Mouse (Mus musculus): ENCODE measurements around the gene Agtrap.

Agtrap gene

DNA sequence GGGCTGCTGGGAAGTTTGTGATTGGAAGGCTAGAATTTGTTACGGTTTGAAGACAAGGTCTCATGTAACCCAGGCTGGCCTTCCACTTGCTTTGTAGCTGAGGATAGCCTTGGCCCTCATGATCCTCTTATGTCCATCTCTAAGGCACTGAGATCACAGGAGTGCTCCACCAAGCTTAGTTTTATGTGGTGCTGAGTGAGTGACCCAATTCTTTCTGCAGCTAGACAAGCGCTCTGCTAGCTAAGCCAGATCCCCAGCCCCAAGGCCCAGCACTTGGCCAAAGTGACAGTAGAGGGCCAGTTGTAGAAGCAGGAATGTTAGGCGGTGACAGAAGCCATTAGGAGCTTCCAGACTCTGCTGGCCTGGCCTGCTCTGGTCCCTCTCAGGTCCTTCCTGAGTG, 16.3 kb upstream of the Agtrap start:
- no peak for DNase-seq (ENCODE audit: low read depth, low spot score)

DNA sequence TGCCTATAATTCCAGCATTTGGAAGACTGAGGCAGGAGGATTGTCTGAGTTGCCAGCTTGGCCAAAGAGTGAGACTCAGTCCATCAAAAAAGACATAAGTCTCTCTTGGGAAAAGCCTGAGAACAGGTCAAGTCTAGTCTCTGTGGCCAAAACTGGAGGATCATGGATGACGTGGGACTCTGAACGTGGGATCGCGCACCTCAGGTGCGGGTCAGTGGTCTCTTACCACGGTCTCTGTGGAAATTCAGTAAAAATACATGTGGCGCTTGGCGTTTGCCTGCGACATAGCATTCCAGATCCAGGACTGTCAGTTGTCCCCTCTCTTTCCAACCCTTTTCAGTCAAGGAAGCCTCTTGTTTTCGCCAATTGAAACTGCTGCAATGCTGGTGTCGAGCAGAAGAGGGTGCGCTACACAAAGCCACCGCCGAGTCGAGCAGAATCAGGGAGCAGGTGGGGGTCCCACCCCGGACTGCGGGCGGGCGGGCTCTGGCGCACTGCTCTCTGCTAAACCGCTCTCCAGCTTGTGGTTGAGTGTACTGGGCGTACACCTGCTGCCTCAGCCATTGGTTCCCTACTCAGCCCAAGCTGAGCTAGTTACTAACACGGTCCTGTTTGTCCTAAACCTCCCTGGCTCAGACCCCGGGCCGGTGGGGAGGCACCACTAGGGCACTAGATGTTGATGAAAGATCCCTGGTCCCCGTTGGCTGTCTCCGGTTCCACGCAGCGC, 14.1 kb upstream of the Agtrap start:
- DNase-seq (ENCODE audit: low read depth, low spot score), result peak; percentile 87

DNA sequence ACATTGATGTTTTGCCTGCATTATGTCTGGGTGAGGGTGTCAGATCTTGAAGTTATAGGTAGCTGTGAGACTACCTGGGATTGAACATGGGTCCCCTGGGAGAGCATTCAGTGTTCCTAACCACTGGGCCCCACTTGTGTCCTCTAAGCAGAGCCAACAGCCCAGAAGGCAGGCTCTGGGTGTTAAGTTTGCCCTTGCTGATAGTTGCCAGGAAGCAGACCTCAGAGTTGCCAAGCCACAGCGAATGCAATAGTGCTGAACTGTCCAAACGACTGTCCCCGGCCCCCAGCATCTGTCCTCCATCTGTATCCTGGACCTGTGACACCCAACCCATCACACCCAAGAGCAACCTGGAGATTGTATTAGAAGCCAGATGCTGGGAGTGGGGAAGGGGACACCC, 10.8 kb upstream of the Agtrap start:
- DNase-seq (ENCODE audit: low read depth, low spot score), result no peak

DNA sequence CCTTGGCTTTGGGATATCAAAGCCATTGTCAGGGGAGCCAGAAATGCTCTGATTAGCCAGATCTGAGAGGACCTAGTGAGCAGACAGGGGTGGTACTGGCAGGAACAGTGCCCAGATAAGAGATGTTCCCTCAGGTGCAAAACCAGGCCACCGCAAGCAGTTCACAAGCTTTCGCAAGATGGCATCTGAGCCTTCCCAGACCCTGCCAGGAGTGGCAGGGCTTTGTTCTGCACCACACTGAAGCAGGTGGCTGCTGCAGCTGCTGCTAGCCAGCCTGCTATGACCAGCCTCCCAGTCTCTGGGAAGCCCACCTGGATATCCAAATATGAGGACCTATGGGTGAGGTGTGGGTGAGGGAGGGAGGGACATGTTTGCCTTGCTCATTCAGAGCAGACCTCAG, 10.1 kb upstream of the Agtrap start:
- no peak for DNase-seq (ENCODE audit: low read depth, low spot score)

DNA sequence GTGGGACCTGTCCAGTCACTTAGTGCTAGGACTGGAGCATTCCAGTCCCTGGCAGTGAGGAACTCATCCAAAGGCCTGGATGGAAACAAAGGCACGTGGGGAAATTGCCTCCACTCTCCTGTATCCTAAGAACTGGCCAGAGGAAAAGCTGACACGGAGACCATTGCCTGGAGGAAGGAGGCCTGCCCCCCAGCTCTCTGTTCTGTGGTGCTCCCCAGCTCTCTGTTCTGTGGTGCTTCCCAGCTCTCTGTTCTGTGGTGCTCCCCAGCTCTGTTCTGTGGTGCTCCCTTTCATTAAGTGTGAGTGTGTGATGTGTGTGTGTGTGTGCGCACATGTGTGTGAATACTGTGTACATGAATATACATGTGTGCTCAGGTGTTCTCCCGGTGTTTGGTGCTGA, 7.2 kb upstream of the Agtrap start:
- peak; percentile 52 for DNase-seq (ENCODE audit: low read depth, low spot score)

DNA sequence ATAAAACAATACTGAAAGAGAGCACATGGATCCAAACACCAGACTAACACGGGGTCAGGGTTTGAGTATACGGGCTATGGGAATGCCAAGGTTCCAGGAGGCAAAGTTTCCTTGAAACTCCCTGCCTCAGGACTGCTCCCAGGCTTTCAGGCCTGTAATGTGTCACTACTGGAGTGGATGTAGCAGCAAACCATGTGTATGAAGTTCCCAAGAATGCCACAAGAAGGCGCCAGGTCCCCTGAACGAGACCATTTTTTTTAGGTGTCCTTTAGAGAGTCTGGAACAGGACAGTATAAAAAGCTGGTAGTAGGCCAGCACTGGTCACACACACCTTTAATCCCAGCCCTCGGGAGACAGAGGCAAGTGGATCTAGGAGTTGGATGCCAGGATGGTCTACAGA, 6.3 kb upstream of the Agtrap start:
- peak; percentile 82 for DNase-seq (ENCODE audit: low read depth, low spot score)

DNA sequence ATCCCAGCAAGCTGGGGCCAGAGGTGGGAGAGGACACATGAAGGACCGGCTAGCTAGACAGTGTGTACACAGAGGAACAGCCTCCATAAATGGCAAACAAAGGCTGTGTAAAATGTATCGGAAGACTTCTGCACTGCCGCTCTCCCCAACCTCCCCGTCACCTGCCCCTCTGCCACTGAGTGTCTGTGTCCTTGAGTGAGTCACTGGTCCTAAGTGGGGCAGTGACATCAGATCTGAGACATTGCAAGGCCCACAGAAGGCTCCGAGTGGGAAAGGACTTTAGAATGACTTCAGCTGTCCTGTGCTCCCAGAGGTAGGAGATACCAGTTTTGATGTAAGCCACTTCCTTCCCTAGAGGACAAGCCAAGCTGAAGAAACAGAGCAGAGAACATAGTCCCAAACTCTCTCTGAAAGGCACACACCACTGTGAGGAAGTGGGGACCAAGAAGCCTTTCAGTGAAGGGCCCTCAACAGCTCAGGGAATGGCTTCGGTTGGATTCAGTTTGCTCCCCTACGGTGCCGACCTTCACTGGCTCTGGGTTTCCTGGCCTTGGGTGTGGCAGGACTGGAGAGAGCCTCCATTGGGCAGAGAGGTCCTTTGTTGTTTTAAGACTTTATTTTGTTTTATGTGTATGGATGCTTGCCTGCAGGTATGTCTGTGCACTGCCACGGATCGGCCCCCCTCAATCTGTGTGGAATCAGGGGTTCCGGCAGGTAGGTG, 4.9 kb upstream of the Agtrap start:
- DNase-seq (ENCODE audit: low read depth, low spot score), result peak; percentile 59

DNA sequence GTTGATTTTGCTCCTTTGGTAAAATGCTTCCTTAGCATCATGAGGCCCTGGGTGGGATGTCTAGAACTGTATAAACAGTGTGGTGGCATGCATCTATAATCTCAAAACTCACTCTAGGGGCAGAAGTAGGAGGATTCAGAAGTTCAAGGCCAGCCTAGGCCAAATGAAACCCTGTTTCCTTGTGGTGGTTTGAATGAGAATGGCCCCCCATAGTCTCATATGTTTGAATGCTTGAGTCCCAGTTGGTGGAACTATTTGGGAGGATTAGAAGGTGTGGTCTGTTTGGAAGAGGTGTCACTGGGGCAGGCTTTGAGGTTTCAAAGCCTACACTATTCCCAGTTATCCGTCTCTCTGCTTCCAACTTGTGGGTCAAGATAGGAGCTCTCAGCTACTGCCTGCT, 3.4 kb upstream of the Agtrap start:
- peak; percentile 72 for DNase-seq (ENCODE audit: low read depth, low spot score)

DNA sequence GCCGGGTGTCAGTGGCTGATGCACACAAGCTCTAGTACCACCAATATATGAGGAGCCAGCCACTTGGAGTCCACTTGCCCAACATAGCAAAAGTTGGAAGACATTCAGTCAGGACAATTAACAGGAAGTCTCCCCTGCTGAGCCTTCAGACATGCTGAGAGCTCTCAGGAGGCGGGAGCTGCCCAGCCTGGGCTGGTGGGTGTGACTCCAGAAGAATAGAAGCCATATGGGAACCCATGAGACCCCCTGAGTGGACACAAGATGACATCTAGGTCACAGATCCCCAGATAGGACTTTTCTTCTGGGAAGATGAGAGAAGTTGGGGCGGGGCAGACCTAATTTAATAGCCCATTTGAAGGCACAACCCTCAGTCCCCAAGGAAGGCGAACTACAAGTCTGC, 1.3 kb upstream of the Agtrap start:
- DNase-seq (ENCODE audit: low read depth, low spot score), result peak; percentile 86

DNA sequence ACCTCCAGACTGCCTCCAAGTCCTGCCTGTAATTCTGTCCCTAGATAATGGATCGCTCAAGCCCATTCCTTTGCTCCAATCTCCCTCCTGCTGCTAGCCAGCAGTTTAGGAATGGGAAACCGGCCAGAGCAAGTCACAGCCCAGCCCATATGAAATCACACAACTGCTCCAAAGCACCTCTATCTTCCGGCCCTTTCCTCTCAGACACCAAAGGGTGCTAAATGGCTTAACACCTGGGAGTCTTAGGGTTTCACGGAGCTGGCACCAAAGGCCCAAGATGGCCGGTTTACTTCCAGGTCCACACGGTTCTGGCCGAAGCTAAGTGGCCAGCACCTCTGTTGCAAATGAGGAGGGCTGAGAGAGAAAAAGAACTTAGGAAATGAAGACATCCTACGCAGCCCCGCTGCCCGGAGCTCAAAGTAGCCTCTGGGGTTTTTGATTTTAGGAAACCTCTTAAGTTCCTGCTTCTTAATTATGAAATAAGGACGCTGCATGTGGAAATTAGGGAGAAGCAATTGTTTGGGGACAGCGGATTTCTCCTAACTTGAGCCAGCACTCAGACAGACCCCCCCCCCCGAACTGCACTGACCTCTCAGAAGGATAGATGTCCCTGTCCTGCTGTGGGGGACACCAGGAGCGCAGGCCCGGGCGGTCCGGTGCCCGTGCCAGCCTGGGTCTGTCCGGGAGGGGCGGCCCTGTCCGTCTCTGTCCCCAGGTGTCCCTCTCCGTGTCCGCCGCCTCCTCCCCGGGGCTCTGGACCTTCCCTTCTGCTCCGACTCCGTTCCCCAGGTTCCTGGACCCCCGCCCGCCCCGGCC, 532 bp downstream of the Agtrap start:
- DNase-seq (ENCODE audit: low read depth, low spot score), result peak; percentile 93

DNA sequence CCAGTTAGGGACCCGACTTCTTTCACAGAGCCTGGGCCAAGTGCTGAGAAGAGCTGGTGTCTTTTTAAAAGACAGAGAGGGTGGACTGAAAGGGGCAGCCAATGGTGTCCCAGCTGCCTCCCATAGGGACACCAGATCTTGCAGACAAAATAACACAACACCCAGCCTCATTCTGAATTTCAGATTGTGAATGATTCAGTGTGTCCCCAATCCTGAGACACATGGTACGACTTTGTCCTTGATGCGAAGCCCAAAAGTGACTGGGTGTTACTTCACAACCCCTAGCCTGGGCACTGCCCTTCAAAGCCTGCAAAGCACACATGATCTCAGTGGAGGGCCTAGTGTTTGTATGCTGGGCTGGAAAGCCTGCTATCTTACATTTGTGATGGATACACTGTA, 1.9 kb downstream of the Agtrap start:
- no peak for DNase-seq (ENCODE audit: low read depth, low spot score)

DNA sequence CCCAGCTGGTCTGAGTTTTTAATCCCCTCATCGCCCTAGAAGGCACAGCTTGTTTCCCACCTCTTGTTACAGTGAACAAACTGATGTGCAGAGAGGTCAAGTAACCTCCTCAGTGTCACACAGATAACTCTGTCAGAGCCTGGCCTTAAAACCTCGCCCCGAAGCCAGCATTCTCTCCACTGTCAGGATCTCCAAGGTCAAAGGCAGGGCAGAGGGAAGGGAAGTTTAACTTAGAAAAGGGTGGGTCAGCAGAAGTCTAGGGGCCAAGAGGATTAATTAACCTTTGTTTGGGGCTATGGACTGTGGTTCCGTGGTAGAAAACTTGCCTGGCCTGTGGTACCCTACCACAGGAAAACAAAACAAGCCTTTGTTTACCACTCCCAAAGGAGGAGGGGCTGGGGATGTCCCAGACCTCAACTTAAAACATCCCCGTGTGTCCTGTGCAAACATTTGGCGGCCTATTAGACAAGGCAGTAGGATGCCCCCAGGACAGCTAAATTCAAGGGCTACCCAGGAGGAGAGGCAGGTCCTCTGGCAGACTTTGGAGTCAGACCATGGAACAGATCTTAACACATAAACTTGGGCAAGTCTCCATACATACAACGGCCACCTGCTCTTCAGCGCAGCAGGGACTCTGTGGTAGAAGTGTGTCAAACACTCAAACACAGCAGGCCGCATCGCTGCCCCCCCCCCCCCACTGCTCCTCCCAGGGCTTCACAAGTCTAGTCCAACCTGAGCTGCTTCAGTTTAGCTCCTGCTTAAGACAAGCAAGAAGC, 2.5 kb downstream of the Agtrap start:
- DNase-seq (ENCODE audit: low read depth, low spot score), result peak; percentile 91

DNA sequence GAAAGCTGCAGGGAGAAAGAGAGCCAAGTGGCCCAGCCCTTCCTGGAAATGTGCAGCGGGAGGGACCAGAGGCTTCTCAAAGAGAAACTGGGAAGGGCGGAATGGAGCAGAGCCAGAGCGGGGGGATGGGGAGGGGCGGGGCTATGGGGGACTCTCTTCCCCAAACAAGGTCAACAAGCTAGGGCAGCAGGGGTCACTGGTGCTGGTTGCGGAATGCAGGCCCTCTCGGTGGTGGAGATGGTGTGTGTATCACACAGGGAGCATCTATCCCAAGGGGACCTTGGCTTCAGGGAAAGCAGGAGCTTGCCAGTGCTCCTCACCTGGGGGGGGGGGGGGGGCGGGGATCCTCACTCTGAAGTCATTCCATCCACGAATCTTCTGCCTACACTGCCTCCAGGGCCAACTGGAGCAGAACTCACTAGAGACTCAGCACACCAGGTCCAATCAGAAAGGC, 3.5 kb downstream of the Agtrap start:
- peak; percentile 96 for DNase-seq (ENCODE audit: low read depth, low spot score)

DNA sequence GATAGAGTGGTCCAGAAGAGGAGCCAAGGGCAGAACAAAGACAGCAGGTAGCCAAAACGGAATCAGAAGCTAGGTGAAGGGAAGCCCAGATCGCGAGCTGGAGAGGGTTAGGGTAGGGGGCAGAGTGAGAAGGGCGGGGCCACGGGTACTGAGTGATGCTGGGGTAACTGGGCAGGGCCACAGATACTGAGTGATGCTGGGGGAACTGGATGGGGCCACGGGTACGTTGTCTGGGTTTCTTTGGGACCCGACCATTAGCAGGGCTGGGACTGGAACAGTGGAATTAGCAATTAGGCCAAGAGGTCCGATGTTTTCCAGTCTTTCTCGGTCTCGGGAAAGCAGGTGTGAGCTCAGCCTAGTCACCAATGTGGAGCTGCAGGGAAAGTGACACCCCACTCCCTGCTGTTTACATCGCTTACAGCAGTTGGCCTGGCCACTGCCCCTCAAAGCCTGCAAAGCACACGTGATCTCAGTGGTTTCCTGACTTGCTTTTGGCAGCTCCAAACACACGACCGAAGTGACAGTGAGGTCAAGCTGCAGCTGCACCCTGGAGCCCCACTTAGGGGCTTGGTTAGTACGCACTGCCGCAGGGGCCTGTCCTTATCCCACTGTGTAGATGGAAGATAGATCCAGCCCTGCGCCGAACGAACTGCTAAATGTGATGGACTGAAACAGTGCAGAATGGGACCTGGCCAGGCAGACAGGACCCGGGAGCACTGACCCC, 4.5 kb downstream of the Agtrap start:
- DNase-seq (ENCODE audit: low read depth, low spot score), result peak; percentile 80

DNA sequence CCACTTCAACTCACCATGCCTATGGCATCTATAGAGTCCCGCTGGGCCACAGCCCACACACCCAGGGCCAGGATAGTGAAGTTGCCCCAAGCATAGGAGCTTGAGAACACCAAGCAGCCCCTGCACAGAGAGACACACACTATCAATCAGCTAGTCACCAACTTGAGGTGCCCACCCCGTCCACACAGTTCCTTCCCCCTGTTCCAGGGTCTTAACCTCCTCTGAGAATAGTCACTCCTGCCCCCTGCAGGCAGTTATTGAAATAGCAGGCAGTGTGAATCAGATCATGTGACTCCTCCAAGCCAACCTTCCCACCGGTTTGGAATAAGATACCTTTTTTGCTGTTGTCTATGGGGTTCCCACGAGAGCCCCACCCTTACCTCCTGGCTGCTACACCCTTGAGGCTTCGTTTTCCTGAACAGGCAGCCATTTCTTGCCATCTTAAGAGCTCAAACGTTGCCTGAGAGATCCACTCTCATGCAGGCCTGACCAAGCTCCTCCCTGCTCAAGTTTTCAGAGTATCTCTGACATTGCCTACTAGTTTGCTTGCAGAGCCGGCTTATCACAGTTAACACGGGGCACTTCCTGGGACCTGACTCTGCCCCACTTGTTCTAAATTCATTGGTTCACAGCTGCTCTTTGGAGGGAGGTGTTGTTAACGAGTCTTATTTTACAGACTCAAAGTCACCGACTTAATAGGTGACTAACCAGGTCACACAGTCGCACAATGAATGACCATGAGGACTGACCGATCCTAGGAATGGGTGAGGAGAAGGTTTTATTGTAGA, 5.4 kb downstream of the Agtrap start:
- DNase-seq (ENCODE audit: low read depth, low spot score), result peak; percentile 77

DNA sequence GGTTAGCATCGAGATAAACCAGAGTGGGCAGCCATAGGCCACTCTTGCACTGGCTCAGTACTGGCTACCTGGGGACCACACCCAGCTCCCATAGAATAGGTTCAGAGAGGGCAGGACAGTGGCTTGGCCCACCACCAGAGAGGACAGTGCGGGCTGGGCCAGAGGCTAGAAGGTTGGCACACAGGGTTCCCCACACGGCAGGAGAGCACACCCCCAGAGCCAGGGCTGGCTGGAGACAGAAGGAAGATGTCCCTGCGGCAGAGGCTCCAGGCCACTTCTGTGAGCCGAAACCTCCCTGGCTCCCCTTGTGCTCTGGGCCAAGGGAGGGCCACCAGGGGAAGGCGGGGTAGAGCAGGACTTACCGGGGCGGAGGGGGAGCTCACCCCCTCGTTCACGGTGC, 6.6 kb downstream of the Agtrap start:
- DNase-seq (ENCODE audit: low read depth, low spot score), result no peak

DNA sequence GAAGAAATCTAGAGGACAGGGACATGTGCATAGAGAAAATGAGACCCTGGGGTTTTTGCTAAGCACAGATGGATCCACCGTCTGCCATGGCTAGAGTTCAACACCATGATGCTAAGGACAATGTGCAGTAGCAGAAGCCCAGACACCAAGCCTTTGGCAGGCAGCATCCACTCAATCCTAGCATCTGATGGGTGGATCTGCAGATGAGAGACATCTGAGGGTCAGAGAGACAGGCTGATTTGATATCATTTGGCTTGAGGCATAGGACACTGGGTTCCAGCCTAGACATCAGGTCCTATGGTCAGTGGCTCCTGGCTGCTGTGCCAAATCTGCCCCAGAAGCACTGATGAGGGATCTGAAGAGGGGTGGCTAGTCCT, 7.2 kb downstream of the Agtrap start:
- no peak for DNase-seq (ENCODE audit: low read depth, low spot score)

DNA sequence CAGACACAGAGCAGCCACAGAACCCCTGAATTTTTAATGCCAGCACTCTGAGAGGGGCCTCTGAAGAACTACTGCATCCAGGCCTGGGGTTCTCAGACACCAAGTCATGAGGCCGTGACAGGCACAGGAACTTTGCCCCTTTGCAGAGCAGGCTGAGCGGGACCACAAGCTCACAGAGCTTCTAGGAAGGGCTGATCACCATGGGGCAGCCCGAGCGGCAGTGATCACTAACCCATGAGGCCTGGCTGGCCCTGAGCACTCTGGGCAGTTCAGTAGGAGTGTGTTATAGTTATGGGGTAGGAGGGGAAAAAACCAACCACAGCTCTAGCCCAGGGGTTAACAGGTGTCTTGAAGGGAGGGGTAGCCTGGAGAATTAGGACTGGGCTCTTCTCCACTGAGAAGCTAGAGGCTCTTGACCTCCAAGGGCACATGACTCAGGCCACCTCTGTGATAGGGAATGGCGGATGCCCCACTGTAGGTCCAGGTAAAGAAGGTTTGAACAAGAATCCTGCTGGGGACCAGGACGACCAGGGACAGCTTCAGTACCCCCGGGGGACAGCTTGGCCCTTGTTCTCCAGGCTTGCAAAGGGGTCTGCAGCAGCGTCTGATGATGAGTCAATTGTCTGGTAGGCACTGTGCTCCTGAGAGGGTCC, 7.8 kb downstream of the Agtrap start:
- no peak for DNase-seq (ENCODE audit: low read depth, low spot score)

DNA sequence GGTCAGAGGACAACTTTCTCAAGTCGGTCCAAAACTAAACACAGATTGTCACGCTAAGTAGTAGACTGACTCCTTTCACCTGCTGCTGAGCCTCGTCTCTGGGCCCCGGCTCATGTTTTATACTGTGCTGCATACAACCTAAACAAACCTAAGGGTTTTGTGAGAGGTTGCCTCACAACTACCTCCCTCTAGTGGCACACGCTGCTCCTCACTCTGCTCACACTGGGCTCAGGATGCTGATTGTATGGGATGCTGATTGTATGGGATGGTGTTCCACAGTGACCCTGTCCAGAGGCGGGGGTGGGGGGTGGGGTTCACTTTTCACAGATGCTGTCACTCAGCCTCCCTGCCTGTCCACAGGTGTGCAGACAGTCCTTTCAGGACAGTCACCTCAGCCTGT, 8.6 kb downstream of the Agtrap start:
- DNase-seq (ENCODE audit: low read depth, low spot score), result peak; percentile 76

DNA sequence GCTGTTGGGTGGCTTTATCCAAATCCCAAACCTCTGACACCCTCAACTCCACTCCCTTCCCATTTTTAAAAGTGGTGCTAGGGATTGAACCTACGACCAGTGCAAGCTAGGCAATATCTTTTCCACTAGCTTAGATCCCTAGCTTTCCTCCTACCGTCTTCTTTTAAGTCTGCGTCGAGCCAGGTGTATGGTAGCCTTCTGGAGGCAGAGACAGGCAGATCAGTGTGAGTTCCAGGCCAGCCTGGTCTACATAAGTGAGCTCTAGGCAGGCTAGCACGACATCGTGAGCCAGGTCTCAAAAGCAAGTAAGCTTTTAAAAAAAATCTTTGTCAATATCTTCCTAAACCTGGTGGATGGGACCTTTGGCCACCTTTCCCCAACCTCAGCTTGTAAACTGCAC, 11.9 kb downstream of the Agtrap start:
- DNase-seq (ENCODE audit: low read depth, low spot score), result no peak
